Mouse (Mus musculus): ENCODE results near the gene Hdac4. TPM values are rescaled to one million over a fixed set of nuclear protein-coding genes. Genes with fewer than 3 reads are reported as not detected.
A peak's percentile ranks its signal among the peaks of the same experiment; 100 is the strongest.

The Hdac4 gene
- total RNA-seq (2021), result 10 to 100 TPM; 36.1 to 51.8 TPM

GRCm38 (mm10) chr1:92195360-92196149 lies at the start of gene Hdac4:
Gene Hdac4, minus strand, starts transcription at chr1:92195699.
- DNase-seq (ENCODE audit: low spot score), result peak; percentile 43
- intact Hi-C loops (cut with DNase I), result no loop called here

GRCm38 (mm10) chr1:92243549-92243948 lies 48.0 kb upstream of the Hdac4 start:
- intact Hi-C loops (cut with DNase I), result no loop called here

GRCm38 (mm10) chr1:92240072-92240471 lies 44.6 kb upstream of the Hdac4 start:
- intact Hi-C loops (cut with DNase I), result no loop called here
- DNase-seq (ENCODE audit: low spot score), result no peak

More at GRCm38 (mm10) chr1:92243549-92243948, 48.0 kb upstream of the Hdac4 start:
- DNase-seq (ENCODE audit: low spot score), result no peak

GRCm38 (mm10) chr1:92235600-92235999 lies 40.1 kb upstream of the Hdac4 start:
- intact Hi-C loops (cut with DNase I), result no loop called here
- no peak for DNase-seq (ENCODE audit: low spot score)

GRCm38 (mm10) chr1:92225297-92225696 lies 29.8 kb upstream of the Hdac4 start:
- DNase-seq (ENCODE audit: low spot score), result no peak
- intact Hi-C loops (cut with DNase I), result no loop called here

- intact Hi-C loops (cut with DNase I), result no loop called here
- no peak for DNase-seq (ENCODE audit: low spot score)
Measured at GRCm38 (mm10) chr1:92223956-92224891, 28.7 kb upstream of the Hdac4 start.

- DNase-seq (ENCODE audit: low spot score), result no peak
- intact Hi-C loops (cut with DNase I), result no loop called here
Measured at GRCm38 (mm10) chr1:92216710-92217109, 21.2 kb upstream of the Hdac4 start.

- no peak for DNase-seq (ENCODE audit: low spot score)
- intact Hi-C loops (cut with DNase I), result no loop called here
Measured at GRCm38 (mm10) chr1:92215996-92216630, 20.6 kb upstream of the Hdac4 start.

GRCm38 (mm10) chr1:92215131-92215638 lies 19.7 kb upstream of the Hdac4 start:
- intact Hi-C loops (cut with DNase I), result no loop called here
- peak; percentile 38 for DNase-seq (ENCODE audit: low spot score)

GRCm38 (mm10) chr1:92212003-92212750 lies 16.7 kb upstream of the Hdac4 start:
- intact Hi-C loops (cut with DNase I), result no loop called here
- no peak for DNase-seq (ENCODE audit: low spot score)

- intact Hi-C loops (cut with DNase I), result no loop called here
- DNase-seq (ENCODE audit: low spot score), result no peak
Measured at GRCm38 (mm10) chr1:92202639-92203352, 7.3 kb upstream of the Hdac4 start.

GRCm38 (mm10) chr1:92190463-92190862 lies 5.0 kb downstream of the Hdac4 start:
- intact Hi-C loops (cut with DNase I), result no loop called here
- DNase-seq (ENCODE audit: low spot score), result no peak

- no peak for DNase-seq (ENCODE audit: low spot score)
- intact Hi-C loops (cut with DNase I), result no loop called here
Measured at GRCm38 (mm10) chr1:92187137-92187536, 8.4 kb downstream of the Hdac4 start.

- intact Hi-C loops (cut with DNase I), result no loop called here
- DNase-seq (ENCODE audit: low spot score), result no peak
Measured at GRCm38 (mm10) chr1:92184600-92184999, 10.9 kb downstream of the Hdac4 start.

- no peak for DNase-seq (ENCODE audit: low spot score)
- intact Hi-C loops (cut with DNase I), result no loop called here
Measured at GRCm38 (mm10) chr1:92183101-92183790, 12.3 kb downstream of the Hdac4 start.

- intact Hi-C loops (cut with DNase I), result no loop called here
- DNase-seq (ENCODE audit: low spot score), result no peak
Measured at GRCm38 (mm10) chr1:92181970-92182369, 13.5 kb downstream of the Hdac4 start.

- intact Hi-C loops (cut with DNase I), result no loop called here
Measured at GRCm38 (mm10) chr1:92180141-92181137, 15.1 kb downstream of the Hdac4 start.

More at GRCm38 (mm10) chr1:92180141-92181137, 15.1 kb downstream of the Hdac4 start:
- peak; percentile 100 for DNase-seq (ENCODE audit: low spot score)

All from heart, postnatal 25 days (tissue).